ENCODE assay signal across 24 mouse cellular contexts in genomic region chrX:160863689-160864383, GRCm38 (mm10). TPM values are rescaled to one million over a fixed set of nuclear protein-coding genes. Genes with fewer than 3 reads are reported as not detected.
DNase-seq lines count a peak whose midpoint lies in the region; ATAC-seq and TF ChIP-seq lines count a peak whose summit lies in the region.
"Had no signal": no experiment of that assay in that cellular context is flagged by ENCODE, and none has a peak within 500 bp of the region (broad histone marks: within the 10 kb centered on the region; RNA-seq: fewer than 3 reads in every experiment).

No protein-coding gene starts in this region.

- H3K27me3 ChIP-seq in hindbrain, embryonic 11.5 days (ENCODE audit: control insufficient read depth, insufficient read depth, low read length): peaks cover 5% of the 10 kb centered on the region
- H3K27me3 ChIP-seq in hindbrain, embryonic 10.5 days (ENCODE audit: insufficient read depth, poor library complexity, severe bottlenecking): peaks cover 66% of the 10 kb centered on the region
- peaks cover 4% of the 10 kb centered on the region; the same call in 1 of the 2 replicates for H3K27me3 ChIP-seq in hindbrain, postnatal 0 days (ENCODE audit: insufficient read depth, low read length)
- H3K27me3 ChIP-seq: liver, embryonic 12.5 days had no signal

- no peaks in the 10 kb centered on the region for H3K4me1 ChIP-seq in hindbrain, embryonic 11.5 days (replicated peaks; ENCODE audit: control insufficient read depth, insufficient read depth, low read length)
- no peaks in the 10 kb centered on the region for H3K4me1 ChIP-seq in hindbrain, embryonic 10.5 days (replicated peaks)
- H3K4me1 ChIP-seq in hindbrain, postnatal 0 days (ENCODE audit: insufficient read depth, low read length): no peaks in the 10 kb centered on the region
- H3K4me1 ChIP-seq: embryonic facial prominence, embryonic 15.5 days; heart, embryonic 10.5 days; liver, embryonic 12.5 days had no signal

- TF ChIP-seq CTCF in brain, embryonic 14.5 days (IDR thresholded peaks at IDR 0.05; ENCODE audit: borderline replicate concordance, extremely low read depth, insufficient read depth, insufficient read length): no peak
- TF ChIP-seq CTCF in hindbrain, postnatal 0 days (IDR thresholded peaks at IDR 0.05; ENCODE audit: low read depth): no peak

- no peak overlapping the region for H3K4me2 ChIP-seq in hindbrain, embryonic 11.5 days (replicated peaks; ENCODE audit: low read depth, low read length)
- no peak overlapping the region for H3K4me2 ChIP-seq in hindbrain, postnatal 0 days (ENCODE audit: low read depth, low read length)
- H3K4me2 ChIP-seq: embryonic facial prominence, embryonic 15.5 days; liver, embryonic 12.5 days; lung, embryonic 14.5 days had no signal

- ATAC-seq in hindbrain, embryonic 11.5 days (ENCODE audit: low FRiP score): peak; percentile 40; the same call in 1 of the 2 replicates
- no peak for ATAC-seq in hindbrain, postnatal 0 days
- ATAC-seq: forebrain, postnatal 0 days; liver, embryonic 12.5 days had no signal

- no peaks in the 10 kb centered on the region for H3K36me3 ChIP-seq in hindbrain, embryonic 11.5 days (ENCODE audit: control insufficient read depth, insufficient read depth, low read length)
- H3K36me3 ChIP-seq in hindbrain, embryonic 10.5 days: no peaks in the 10 kb centered on the region
- no peaks in the 10 kb centered on the region for H3K36me3 ChIP-seq in hindbrain, postnatal 0 days (ENCODE audit: insufficient read depth, low read length)
- H3K36me3 ChIP-seq: embryonic facial prominence, embryonic 15.5 days; heart, embryonic 10.5 days; liver, embryonic 12.5 days had no signal

- no peak overlapping the region for H3K4me3 ChIP-seq in hindbrain, embryonic 11.5 days (ENCODE audit: low read depth, low read length)
- H3K4me3 ChIP-seq in hindbrain, embryonic 10.5 days: no peak overlapping the region
- no peak overlapping the region for H3K4me3 ChIP-seq in hindbrain, postnatal 0 days (ENCODE audit: low read length)
- H3K4me3 ChIP-seq: embryonic facial prominence, embryonic 15.5 days; heart, embryonic 10.5 days; liver, embryonic 12.5 days had no signal

- TF ChIP-seq POLR2A in brain, embryonic 14.5 days (IDR thresholded peaks at IDR 0.05; ENCODE audit: borderline replicate concordance, extremely low read depth, insufficient read depth, insufficient read length, poor library complexity, severe bottlenecking): no peak

- DNase-seq in hindbrain, embryonic 11.5 days (ENCODE audit: low spot score): no peak
- DNase-seq in hindbrain, embryonic 10.5 days (ENCODE audit: low spot score): no peak
- peak; percentile 25 for DNase-seq in brain, embryonic 14.5 days (ENCODE audit: low read depth)
- peak; percentile 18 for DNase-seq in hindbrain, postnatal 0 days (ENCODE audit: low spot score)
- DNase-seq in retina, embryonic 14.5 days (ENCODE audit: low spot score): peak; percentile 24
- no peak for DNase-seq in kidney, adult 8-10 months
- no peak for DNase-seq in layer of hippocampus, adult 18-20 months (ENCODE audit: low spot score in 2 of 2)
- DNase-seq: adrenal gland, postnatal 36 days; B cell, adult 2 months; forebrain, postnatal 0 days; heart, postnatal 10 days; kidney, adult 18-20 months; kidney, postnatal 25 days; layer of hippocampus, adult 9-11 months; lung, embryonic 14.5 days; lung, postnatal 36 days; right cerebral cortex, postnatal 4 days had no signal

- no peak overlapping the region for H3K9ac ChIP-seq in hindbrain, embryonic 11.5 days (ENCODE audit: low read depth, low read length)
- H3K9ac ChIP-seq in hindbrain, postnatal 0 days (replicated peaks; ENCODE audit: low read length): no peak overlapping the region
- H3K9ac ChIP-seq: embryonic facial prominence, embryonic 15.5 days; forebrain, postnatal 0 days; liver, embryonic 12.5 days; lung, embryonic 14.5 days had no signal

- H3K9me3 ChIP-seq in hindbrain, embryonic 11.5 days (ENCODE audit: control insufficient read depth, low read length): no peaks in the 10 kb centered on the region
- H3K9me3 ChIP-seq in hindbrain, embryonic 10.5 days: no peaks in the 10 kb centered on the region
- H3K9me3 ChIP-seq in hindbrain, postnatal 0 days (ENCODE audit: low read length): no peaks in the 10 kb centered on the region
- H3K9me3 ChIP-seq: embryonic facial prominence, embryonic 15.5 days; heart, embryonic 10.5 days; liver, embryonic 12.5 days had no signal

- WGBS in hindbrain, embryonic 11.5 days: 61% methylated on average over 4 of the region's 4 CpGs
- 65% methylated on average over 4 of the region's 4 CpGs for WGBS in hindbrain, embryonic 10.5 days
- WGBS in hindbrain, postnatal 0 days: 48% methylated on average over 4 of the region's 4 CpGs

- H3K27ac ChIP-seq in hindbrain, embryonic 11.5 days (ENCODE audit: low read depth, low read length): no peak overlapping the region
- H3K27ac ChIP-seq in hindbrain, embryonic 10.5 days: no peak overlapping the region
- no peak overlapping the region for H3K27ac ChIP-seq in hindbrain, postnatal 0 days
- H3K27ac ChIP-seq: embryonic facial prominence, embryonic 15.5 days; heart, embryonic 10.5 days; liver, embryonic 12.5 days; stomach, postnatal 0 days had no signal

RNA-seq across cellular contexts. Expression of gene Gja6, which starts 43.0 kb away (rescaled TPM):
- 0.19 and 0.24 TPM in 2 replicates for polyA plus RNA-seq in hindbrain, embryonic 11.5 days (2014; fragmentation: Nextera tagmentation; extraction: Ambion mirVana)
- 0.14 and 0.15 TPM in 2 replicates for polyA plus RNA-seq in hindbrain, embryonic 10.5 days (2016; fragmentation: Nextera tagmentation; extraction: Ambion mirVana)
- 0.39 and 0.64 TPM in 2 replicates for polyA plus RNA-seq in brain, embryonic 14.5 days (2012; rRNA removed)
- 0.22 and 1.6 TPM in 2 replicates for total RNA-seq in hindbrain, postnatal 0 days (2014; rRNA removed)
- polyA plus RNA-seq in hindbrain, postnatal 0 days (2015; fragmentation: Nextera tagmentation; extraction: Ambion mirVana): 0.11 and 0.25 TPM in 2 replicates
- under 1 TPM; 0.77 to 0.94 TPM for total RNA-seq in layer of hippocampus, adult 18-20 months (2021)
- total RNA-seq: gastrocnemius, adult 18-20 months; megakaryocyte-erythroid progenitor cell, adult 5-6 weeks; neutrophil, adult 5-6 weeks had no signal
- polyA plus RNA-seq: lung, embryonic 14.5 days had no signal

Comparison
In these comparisons a context has a peak if more than half of its experiments do, and no peak if none do; other contexts are left out.
1. DNase-seq: peak in brain, embryonic 14.5 days (single experiment), hindbrain, postnatal 0 days (single experiment) and retina, embryonic 14.5 days (single experiment); none in hindbrain, embryonic 11.5 days (single experiment), hindbrain, embryonic 10.5 days (single experiment), kidney, adult 8-10 months (0 of 2) and layer of hippocampus, adult 18-20 months (0 of 2).